Mouse (Mus musculus): ENCODE measurements around the gene Lmf2.

GRCm38 (mm10) chr15:89376040-89376439 lies 20.6 kb upstream of the Lmf2 start:
- no peak for TF ChIP-seq POLR2A (IDR thresholded peaks at IDR 0.05; ENCODE audit: borderline replicate concordance, insufficient read depth, low read length)
- no peak for TF ChIP-seq CTCF (IDR thresholded peaks at IDR 0.05; ENCODE audit: borderline replicate concordance, insufficient read depth, low read depth, low read length)
